Mouse (Mus musculus) lung, postnatal 4 days (tissue): ENCODE results near the gene Olfr625-ps1.
"Not testable (repeated sequence)": the region's sequence is repeated elsewhere in the genome, so short reads cannot be mapped to it uniquely, and the experiment has no call there.

ENCODE experiments used
- DNase-seq, 2 experiments: peaks; one replicate each; pipeline ENCODE4 v3.0.0; 2021

Gene Olfr625-ps1

DNA sequence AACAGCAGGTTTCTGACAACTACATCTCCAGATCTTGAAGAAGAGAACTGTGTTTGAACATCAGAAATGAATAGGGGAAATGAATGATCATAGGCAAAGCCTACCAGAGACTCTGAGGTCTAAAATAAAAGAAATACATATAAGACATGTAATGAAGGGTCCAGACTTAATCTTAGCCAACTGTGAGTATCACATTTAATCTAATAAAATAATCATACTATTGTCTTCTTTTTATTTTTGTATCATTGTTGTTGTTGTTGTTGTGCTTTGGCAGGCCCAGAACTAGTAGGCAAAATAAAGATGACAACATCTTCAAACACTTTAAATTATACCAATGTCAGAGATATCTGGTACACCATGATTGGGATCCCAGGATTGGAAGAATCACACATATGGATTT is at the start of gene Olfr625-ps1:
Olfr625-ps1 (plus strand) TSS at position 301 of the 400 bp plus-strand sequence.
- no peak for DNase-seq

DNA sequence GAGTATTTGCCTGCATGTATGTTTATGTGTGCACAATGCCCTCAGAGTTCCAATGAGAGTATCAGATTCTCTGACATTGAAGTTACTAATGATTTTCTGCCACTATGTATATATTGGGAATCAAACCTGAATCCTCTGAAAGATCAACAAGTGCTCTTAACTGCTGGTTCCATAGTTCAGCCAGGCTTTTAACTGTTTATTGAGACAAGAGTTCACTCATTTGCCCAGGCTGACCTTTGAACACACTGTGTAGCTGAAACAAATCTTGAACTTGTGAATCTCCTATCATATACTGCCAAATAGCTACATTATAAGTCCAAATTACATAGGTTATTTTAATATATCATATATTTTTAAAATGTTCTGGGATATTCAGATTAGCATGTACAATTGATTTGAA is 45.7 kb upstream of the Olfr625-ps1 start:
- no peak for DNase-seq

DNA sequence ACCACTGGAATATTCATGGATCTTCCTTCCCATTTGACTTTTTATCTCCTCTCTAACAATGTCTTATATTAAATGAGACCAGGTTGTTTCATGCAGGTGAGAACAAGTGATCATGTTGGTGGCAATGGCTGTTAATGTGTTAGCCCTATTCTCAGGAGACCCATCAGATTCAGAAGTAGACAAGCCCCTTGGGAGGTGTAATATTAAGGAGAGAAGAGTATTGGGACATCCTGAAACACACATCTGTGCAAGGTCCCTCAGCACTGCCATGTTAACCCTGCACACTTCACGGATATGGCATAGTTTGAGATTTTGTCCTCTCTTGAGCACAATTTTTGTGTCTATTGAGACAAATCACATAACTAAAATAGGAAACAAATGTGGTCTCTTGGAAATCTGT is 39.9 kb upstream of the Olfr625-ps1 start, which contains the start of gene Olfr622:
Olfr622 (minus strand) TSS at position 101 of the 400 bp plus-strand sequence.
- DNase-seq, result no peak

DNA sequence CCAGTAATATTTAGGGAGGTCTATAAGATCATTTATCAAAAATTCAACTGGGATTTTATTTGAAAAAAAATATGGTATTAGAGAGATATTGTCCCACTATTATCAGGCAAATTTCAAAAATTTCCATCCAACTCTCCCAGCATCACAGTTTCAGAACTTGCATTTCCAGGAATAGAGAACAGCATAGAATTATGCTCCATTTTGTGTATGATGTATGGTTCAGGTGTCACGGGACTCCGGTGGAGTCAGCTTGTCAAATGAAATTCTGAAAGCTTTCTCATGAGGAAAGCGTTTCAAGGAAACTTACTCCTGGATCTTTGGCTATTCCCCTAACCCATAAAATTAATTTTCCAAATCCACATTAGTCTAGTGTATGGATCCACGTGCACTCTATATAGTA is 38.5 kb upstream of the Olfr625-ps1 start:
- no peak for DNase-seq

DNA sequence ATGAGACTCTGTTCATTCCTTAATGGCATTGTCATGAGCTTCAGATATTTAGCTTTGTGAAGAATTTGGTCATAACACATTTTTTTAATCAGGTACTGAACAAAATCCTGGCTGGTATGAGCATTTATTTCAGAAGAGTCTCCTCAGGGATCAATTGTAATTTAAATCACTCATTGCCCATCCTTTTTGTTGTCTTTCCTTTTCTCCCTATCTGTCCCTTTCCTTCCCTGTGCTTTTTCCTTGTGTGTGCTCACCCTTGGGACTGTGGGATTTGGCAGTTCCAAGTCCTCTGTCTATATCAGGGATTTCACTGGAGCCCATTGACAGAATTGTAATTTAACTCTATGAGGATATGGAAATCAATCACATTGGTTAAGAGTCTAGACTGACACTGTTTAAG is 18.9 kb upstream of the Olfr625-ps1 start, which contains the start of gene Olfr623:
Olfr623 (minus strand) TSS at position 101 of the 400 bp plus-strand sequence.
- DNase-seq, result no peak

DNA sequence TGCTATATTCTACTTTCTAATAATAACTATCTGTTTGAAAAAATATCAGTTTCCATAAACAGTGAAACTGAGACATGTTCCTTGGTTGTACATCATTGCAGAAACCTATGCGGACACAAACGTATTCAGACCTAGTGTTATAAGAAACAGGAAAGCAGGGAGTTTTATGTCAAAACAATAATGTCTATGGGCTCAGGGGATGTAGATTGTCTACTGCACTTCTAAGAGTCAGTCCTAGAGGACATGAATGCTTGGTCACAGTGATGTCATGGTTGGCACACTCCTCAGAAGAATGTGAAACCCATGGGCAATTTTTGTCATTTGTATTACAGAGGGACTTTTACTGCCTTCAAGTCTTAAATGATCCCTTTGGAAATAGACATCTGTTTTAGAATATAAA is 11.4 kb upstream of the Olfr625-ps1 start, which contains the start of gene Olfr624:
Olfr624 (minus strand) TSS at position 101 of the 400 bp plus-strand sequence.
- no peak for DNase-seq

DNA sequence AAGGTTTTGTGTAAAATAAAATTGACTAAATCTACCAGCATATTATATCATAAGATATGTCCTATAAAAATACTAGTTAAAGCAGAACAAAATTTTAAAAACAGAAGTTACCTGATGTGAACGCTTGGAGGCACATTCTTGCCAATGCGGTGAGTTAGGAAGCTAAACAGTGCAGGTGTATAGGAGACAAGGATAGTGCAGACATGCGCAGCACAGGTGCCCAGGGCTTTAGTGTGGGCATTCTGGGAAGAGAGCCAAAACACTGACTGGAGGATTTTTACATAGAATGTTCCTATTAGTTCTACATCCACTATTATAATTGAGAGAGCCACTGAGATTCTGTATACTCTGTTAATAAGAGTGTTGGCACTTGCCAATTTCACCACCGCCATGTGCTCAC is 16.9 kb downstream of the Olfr625-ps1 start:
- DNase-seq, result no peak

DNA sequence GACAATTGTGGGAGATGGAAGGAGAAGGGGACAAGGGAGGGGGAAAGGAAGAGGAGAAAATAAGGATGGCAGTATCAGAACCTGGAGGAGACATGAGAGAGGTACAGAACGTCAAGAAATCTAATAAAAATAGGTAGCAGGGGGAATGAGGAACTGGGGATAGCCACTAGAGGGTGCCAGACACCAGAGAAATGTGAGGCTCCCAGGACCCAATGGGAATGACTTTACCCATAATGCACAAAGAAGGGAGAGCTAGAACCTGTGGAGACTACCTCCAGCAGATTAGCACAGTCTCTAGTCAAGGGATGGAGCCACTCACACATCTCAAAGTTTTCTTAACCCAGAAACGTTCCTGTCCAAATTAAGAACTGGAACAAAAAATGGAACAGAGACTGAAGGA is 29.5 kb downstream of the Olfr625-ps1 start:
- DNase-seq, result no peak

DNA sequence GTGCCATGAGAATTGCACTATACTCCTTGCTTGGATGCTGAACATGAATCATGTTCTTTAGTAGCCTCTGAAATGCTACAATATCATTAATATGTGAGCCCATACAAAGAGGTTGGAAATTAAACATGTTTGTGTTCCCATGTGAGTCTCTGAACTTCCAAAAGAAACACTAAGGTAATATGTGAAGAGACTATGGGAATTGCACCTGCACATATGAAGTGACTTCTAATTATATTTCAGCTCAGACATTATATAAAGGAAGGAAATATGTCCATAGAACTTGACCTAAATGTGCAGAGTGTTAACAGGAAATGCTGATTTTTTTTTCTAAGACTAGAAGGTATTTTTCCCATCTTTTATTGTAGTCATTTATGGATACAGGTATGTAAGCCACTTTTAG is 31.9 kb downstream of the Olfr625-ps1 start, which contains the start of gene Olfr243:
Olfr243 (plus strand) TSS at position 301 of the 400 bp plus-strand sequence.
- no peak for DNase-seq

DNA sequence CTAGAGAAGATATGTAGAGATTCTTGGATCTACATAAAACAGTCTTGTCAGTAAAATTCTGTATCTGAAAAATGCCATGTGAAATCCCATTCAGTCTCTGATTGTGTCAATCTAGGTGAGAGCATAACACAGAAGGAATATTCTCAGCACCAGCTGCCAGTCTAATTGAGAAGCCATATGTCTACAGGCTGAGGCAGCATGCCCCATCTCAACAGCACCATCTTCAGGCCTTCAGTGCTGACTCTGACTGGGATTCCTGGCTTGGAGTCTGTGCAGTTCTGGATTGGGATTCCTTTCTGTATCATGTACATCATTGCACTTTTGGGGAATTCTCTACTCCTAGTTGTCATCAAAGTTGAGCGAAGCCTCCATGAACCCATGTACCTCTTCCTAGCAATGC is 33.9 kb downstream of the Olfr625-ps1 start:
- not testable (repeated sequence) for DNase-seq

DNA sequence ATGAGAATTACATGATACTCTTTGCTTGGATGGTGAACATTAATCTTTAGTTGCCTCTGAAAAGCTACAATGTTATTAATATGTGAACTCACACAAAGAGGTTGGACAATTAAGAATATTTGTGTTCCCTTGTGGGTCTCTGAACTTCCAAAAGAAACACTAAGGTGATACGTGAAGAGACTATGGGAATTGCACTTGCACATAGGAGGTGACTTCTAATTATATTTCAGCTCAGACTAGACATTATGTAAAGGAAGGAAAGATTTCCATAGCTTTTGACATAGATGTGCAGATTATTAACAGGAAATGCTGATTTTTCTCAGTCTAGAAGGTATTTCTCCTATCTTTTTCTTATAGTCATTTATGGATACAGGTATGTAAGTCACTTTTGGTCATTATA is 47.6 kb downstream of the Olfr625-ps1 start, which contains the start of gene Olfr628:
Olfr628 (plus strand) TSS at position 301 of the 400 bp plus-strand sequence.
- no peak for DNase-seq
